Mouse (Mus musculus) kidney, postnatal 0 days (tissue): Measurements from ENCODE around the gene Col6a6. TPM values are rescaled to one million over a fixed set of nuclear protein-coding genes. Genes with fewer than 3 reads are reported as not detected.
"Not testable (repeated sequence)": the region's sequence is repeated elsewhere in the genome, so short reads cannot be mapped to it uniquely, and the experiment has no call there.

Experiments
- ATAC-seq: fragments of 200-750 bp; cut with Nextera tagmentation; replicated peaks from 2 replicates; pipeline ENCODE4 v1.8.0; 2017; ENCODE audit warnings: low read depth, moderate number of reproducible peaks, moderate TSS enrichment, moderate library complexity; ENCODE audit not compliant: low FRiP score
- DNase-seq: peaks from one replicate; pipeline ENCODE4 v3.0.0-alpha.2; 2016; ENCODE audit warnings: low spot score
- H3K27ac ChIP-seq: fragments of 300-500 bp; sonication (generic); 2 replicates; pipeline ENCODE4 v1.5.1; 2014; ENCODE audit warnings: mild to moderate bottlenecking
- H3K27me3 ChIP-seq: fragments of 300-500 bp; sonication (generic); 2 replicates; pipeline ENCODE4 v1.6.1; 2014; ENCODE audit warnings: low read length, mixed read lengths; ENCODE audit not compliant: insufficient read depth
- H3K36me3 ChIP-seq: fragments of 300-500 bp; sonication (generic); 2 replicates; pipeline ENCODE4 v1.6.1; 2014; ENCODE audit warnings: low read length, mixed read lengths; ENCODE audit not compliant: insufficient read depth
- H3K4me1 ChIP-seq: fragments of 300-500 bp; sonication (generic); replicated peaks from 2 replicates; pipeline ENCODE4 v1.6.1; 2014; ENCODE audit warnings: antibody characterized with exemption, low read length, mixed read lengths; ENCODE audit not compliant: insufficient read depth
- H3K4me2 ChIP-seq: fragments of 300-500 bp; sonication (generic); 2 replicates; pipeline ENCODE4 v1.6.1; 2014; ENCODE audit warnings: mild to moderate bottlenecking, low read length, moderate library complexity, mixed read lengths
- H3K4me3 ChIP-seq: fragments of 300-500 bp; sonication (generic); replicated peaks from 2 replicates; pipeline ENCODE4 v1.5.1; 2014; ENCODE audit warnings: low read depth, low read length
- H3K9ac ChIP-seq: fragments of 300-500 bp; sonication (generic); 2 replicates; pipeline ENCODE4 v1.6.1; 2014; ENCODE audit warnings: low read depth, low read length
- H3K9me3 ChIP-seq: fragments of 300-500 bp; sonication (generic); replicated peaks from 2 replicates; pipeline ENCODE4 v1.6.1; 2016; ENCODE audit warnings: low read length, inconsistent platforms, mixed read lengths
- CTCF ChIP-seq: IDR thresholded peaks from 2 replicates; pipeline ENCODE4 v1.5.1; 2016; ENCODE audit warnings: antibody characterized with exemption, low read depth, mild to moderate bottlenecking, moderate library complexity
- WGBS: fragments of 180-500 bp; shearing (Covaris S2); extraction: QIAGEN DNeasy Blood & Tissue Kit; methylation state at CpG from one replicate; pipeline ENCODE4 v1.1.7; 2014; 5-methylcytosine and 5-hydroxymethylcytosine counted together
- polyA plus RNA-seq: library from polyadenylated mRNA; unstranded; fragments of >200 nt; fragmentation: Nextera tagmentation; extraction: Ambion mirVana; gene quantifications from 2 replicates; pipeline ENCODE4 v1.2.1, GENCODE M21; 2015

The Col6a6 gene
- polyA plus RNA-seq, 1 experiment from 2014 or later, result 0.21 TPM

GRCm38 (mm10) chr9:105656189-105656588 is 171.8 kb downstream of the Col6a6 start:
- peak; percentile 80 for ATAC-seq
- H3K36me3 ChIP-seq, result 0 out of 2 replicates have a peak, but pooled peaks cover 30% of the 10 kb centered on the region

DNA sequence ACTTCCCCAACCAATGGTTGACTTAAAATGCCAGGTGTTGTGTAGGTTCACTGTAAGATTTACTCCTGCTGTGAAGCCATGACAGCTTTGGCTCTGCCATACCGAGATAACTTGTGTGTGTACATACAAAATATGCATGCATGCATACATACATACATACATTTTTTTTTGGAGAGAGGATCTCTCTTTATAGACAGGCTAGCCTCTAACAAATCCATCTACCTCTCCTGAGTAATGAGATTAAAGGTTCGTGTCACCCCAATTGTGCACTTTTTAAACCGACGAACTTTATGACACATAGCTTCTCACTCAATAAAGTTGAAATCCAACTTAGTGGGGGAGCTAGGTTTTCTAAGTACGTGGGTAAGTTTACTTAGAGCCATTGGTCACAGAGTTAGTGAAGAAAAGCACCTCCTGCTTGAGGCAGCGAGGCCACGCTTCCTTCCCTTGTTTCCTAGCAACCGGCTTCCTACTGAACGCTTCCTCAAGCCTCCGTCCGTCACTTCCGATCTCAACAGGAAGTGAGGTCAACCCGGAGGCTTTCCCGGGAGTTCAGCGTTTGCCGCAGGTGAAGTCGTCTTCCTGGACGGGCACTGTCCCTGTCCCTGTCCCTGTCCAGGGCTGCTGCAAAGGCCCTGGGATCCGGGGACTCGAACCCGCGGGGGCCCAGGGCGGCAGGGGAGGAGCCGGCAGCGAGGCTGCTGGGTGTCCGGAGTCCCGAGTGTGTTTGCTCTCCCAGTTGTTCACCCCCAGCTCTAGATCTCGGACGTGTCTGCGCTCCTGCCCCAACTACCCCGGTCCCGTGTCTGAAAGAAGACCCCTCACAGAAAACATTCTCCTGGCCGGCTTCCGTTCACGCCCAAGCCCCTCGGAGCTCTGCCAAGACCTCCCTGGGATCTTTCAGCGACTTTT is 185.2 kb downstream of the Col6a6 start, which contains the start of gene Pik3r4:
Gene Pik3r4, plus strand, starts transcription at position 519 of the 912 bp plus-strand sequence.
- no peaks in the 10 kb centered on the region for H3K9me3 ChIP-seq
- H3K4me3 ChIP-seq, result peak within 1 kb of the TSS; percentile 82
- TF ChIP-seq CTCF, result no peak
- peak within 1 kb of the TSS; percentile 84 for H3K9ac ChIP-seq
- DNase-seq (peak; percentile 98), ATAC-seq (peak; percentile 84)
- H3K36me3 ChIP-seq, result 0 out of 2 replicates have a peak, but pooled peaks cover 9% of the 10 kb centered on the region
- peaks cover 4% of the 10 kb centered on the region; the same call in 1 of the 2 replicates for H3K4me1 ChIP-seq
- H3K27ac ChIP-seq, result peak within 1 kb of the TSS; percentile 72
- WGBS, result 6% methylated on average over 37 of the region's 37 CpGs
- H3K4me2 ChIP-seq, result peak within 1 kb of the TSS; percentile 78
- H3K27me3 ChIP-seq, result no peaks in the 10 kb centered on the region

More at GRCm38 (mm10) chr9:105656189-105656588, 171.8 kb downstream of the Col6a6 start:
- DNase-seq, result peak; percentile 4
- Histone ChIP-seq H3K9ac (no peak overlapping the region), H3K27ac (no peak overlapping the region), H3K9me3 (no peaks in the 10 kb centered on the region), H3K4me2 (no peak overlapping the region), H3K4me1 (no peaks in the 10 kb centered on the region), H3K27me3 (no peaks in the 10 kb centered on the region), H3K4me3 (no peak overlapping the region)
- no peak for TF ChIP-seq CTCF
- WGBS, result 30% methylated on average over 2 of the region's 2 CpGs

DNA sequence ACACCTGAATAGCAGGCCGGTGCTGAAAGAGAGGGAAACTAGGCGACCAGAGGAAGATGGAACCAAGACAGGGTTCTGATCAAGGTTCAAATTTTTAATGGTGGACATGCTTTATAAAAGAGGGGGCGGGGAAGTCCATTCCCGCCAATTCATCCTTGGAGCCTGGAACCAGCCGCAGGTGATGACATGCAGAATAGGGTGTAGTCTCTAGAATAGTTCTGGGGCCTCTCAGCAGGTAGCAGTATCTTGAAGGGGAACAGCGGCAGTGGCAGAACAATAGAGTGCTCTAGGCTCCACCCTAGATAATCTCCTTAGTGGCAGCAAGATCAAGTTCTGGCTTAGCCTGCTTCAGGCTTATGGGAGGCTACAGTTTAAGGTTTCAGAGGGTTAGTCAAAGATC is 186.6 kb downstream of the Col6a6 start:
- H3K4me3 ChIP-seq, H3K4me2 ChIP-seq, ATAC-seq, H3K36me3 ChIP-seq, H3K4me1 ChIP-seq, H3K9me3 ChIP-seq, H3K27me3 ChIP-seq, H3K9ac ChIP-seq, H3K27ac ChIP-seq, DNase-seq: not testable (repeated sequence)
- 76% methylated on average over 6 of the region's 6 CpGs for WGBS

Other genes starting within 250 kb of the Col6a6 start
- gene Pik3r4, start 185.2 kb downstream of the Col6a6 start, polyA plus RNA-seq, result 16.0 and 18.0 TPM in 2 replicates
- 0.09 and 0.16 TPM in 2 replicates for gene Col6a5, start 132.5 kb upstream of the Col6a6 start, polyA plus RNA-seq